In the genomic region with DNA sequence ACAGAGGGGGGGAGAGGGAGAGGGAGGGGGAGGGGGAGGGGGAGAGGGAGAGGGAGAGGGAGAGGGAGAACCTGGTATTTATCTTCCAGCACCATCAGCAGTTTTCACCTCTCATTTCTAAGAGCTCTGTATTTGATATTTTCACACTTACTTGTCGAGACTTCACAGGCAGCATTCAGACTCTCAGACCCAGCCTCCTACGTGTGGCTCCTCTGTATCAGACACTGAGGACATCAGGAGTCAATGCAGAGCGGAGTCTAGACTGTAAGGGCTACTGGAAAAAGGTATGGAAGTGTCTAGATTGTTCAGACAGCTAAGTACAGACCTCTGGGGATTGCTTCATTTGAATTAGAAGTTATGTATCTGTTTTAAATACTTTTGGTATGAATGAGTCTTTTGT, we compare ENCODE assay signal across 17 mouse cellular contexts. TPM values are rescaled to one million over a fixed set of nuclear protein-coding genes. Genes with fewer than 3 reads are reported as not detected.
"Had no signal": no experiment of that assay in that cellular context is flagged by ENCODE, and none has a peak within 500 bp of the region (broad histone marks: within the 10 kb centered on the region; RNA-seq: fewer than 3 reads in every experiment).

No protein-coding gene starts in this region.

- ATAC-seq: intestine, embryonic 15.5 days had no signal

- H3K9me3 ChIP-seq: intestine, embryonic 15.5 days; kidney, embryonic 15.5 days; limb, embryonic 15.5 days; megakaryocyte, embryonic 14.5 days; midbrain, embryonic 12.5 days had no signal

- DNase-seq: kidney, adult 2 months; kidney, postnatal 14 days; lung, embryonic 14.5 days; lung, postnatal 10 days; lung, postnatal 4 days; right cerebral cortex, adult 18-20 months; right cerebral cortex, postnatal 25 days; thymus, postnatal 4 days had no signal

- H3K9ac ChIP-seq: intestine, embryonic 15.5 days; kidney, embryonic 15.5 days; limb, embryonic 15.5 days; lung, embryonic 14.5 days; midbrain, embryonic 12.5 days had no signal

- H3K4me2 ChIP-seq: intestine, embryonic 15.5 days; kidney, embryonic 15.5 days; limb, embryonic 15.5 days; lung, embryonic 14.5 days; midbrain, embryonic 12.5 days had no signal

- H3K27me3 ChIP-seq: intestine, embryonic 15.5 days; kidney, embryonic 15.5 days; limb, embryonic 15.5 days; megakaryocyte, embryonic 14.5 days; midbrain, embryonic 12.5 days had no signal

- H3K4me1 ChIP-seq: intestine, embryonic 15.5 days; kidney, embryonic 15.5 days; limb, embryonic 15.5 days; midbrain, embryonic 12.5 days had no signal

- H3K4me3 ChIP-seq: intestine, embryonic 15.5 days; kidney, embryonic 15.5 days; left cerebral cortex, adult 2 months; limb, embryonic 15.5 days; megakaryocyte, embryonic 14.5 days; midbrain, embryonic 12.5 days had no signal

- H3K36me3 ChIP-seq: intestine, embryonic 15.5 days; midbrain, embryonic 12.5 days had no signal

- H3K27ac ChIP-seq: intestine, embryonic 15.5 days; kidney, embryonic 15.5 days; left cerebral cortex, adult 2 months; limb, embryonic 15.5 days; midbrain, embryonic 12.5 days; stomach, postnatal 0 days had no signal

RNA-seq across cellular contexts. Expression of a gene that starts 2.8 kb away (rescaled TPM):
- total RNA-seq: layer of hippocampus, postnatal 25 days had no signal
- polyA plus RNA-seq: intestine, embryonic 15.5 days; lung, embryonic 14.5 days; midbrain, embryonic 12.5 days; neural tube, embryonic 14.5 days; stomach, postnatal 0 days had no signal
